11 mouse cellular contexts compared by ENCODE assay signal in genomic region chr7:135863581-135864426, GRCm38 (mm10).
DNase-seq lines count a peak whose midpoint lies in the region; ATAC-seq lines count a peak whose summit lies in the region.
"Had no signal": no experiment of that assay in that cellular context is flagged by ENCODE, and none has a peak within 500 bp of the region (broad histone marks: within the 10 kb centered on the region; RNA-seq: fewer than 3 reads in every experiment).

No protein-coding gene starts in this region.

- H3K9me3 ChIP-seq in midbrain, embryonic 15.5 days, result no peaks in the 10 kb centered on the region
- H3K9me3 ChIP-seq in midbrain, embryonic 13.5 days, result no peaks in the 10 kb centered on the region
- no peaks in the 10 kb centered on the region for H3K9me3 ChIP-seq in kidney, embryonic 16.5 days (ENCODE audit: low read length)
- H3K9me3 ChIP-seq in stomach, embryonic 16.5 days (replicated peaks; ENCODE audit: control insufficient read depth, low read length), result no peaks in the 10 kb centered on the region

- ATAC-seq in midbrain, embryonic 15.5 days (replicated peaks), result 0 out of 2 replicates have a peak, but pooled peaks have one; percentile 37
- no peak for ATAC-seq in midbrain, embryonic 13.5 days
- peak; percentile 79 for ATAC-seq in kidney, embryonic 16.5 days (ENCODE audit: low FRiP score, low TSS enrichment)
- ATAC-seq in stomach, embryonic 16.5 days (ENCODE audit: insufficient read depth, low FRiP score), result peak; percentile 37; the same call in 1 of the 2 replicates

- H3K4me3 ChIP-seq in midbrain, embryonic 15.5 days, result no peak overlapping the region
- H3K4me3 ChIP-seq in midbrain, embryonic 13.5 days (replicated peaks), result no peak overlapping the region
- H3K4me3 ChIP-seq in kidney, embryonic 16.5 days (ENCODE audit: low read length), result no peak overlapping the region
- no peak overlapping the region for H3K4me3 ChIP-seq in stomach, embryonic 16.5 days (replicated peaks; ENCODE audit: low read length)
- H3K4me3 ChIP-seq: erythroblast, embryonic 14.5 days; left cerebral cortex, adult 2 months had no signal

- H3K4me2 ChIP-seq in midbrain, embryonic 15.5 days, result no peak overlapping the region
- no peak overlapping the region for H3K4me2 ChIP-seq in midbrain, embryonic 13.5 days (replicated peaks)
- peak overlapping the region; percentile 37 for H3K4me2 ChIP-seq in kidney, embryonic 16.5 days (replicated peaks; ENCODE audit: low read depth, low read length)
- peak overlapping the region; percentile 27; the same call in 1 of the 2 replicates for H3K4me2 ChIP-seq in stomach, embryonic 16.5 days (ENCODE audit: low read depth, low read length)

- peaks cover 16% of the 10 kb centered on the region for H3K4me1 ChIP-seq in midbrain, embryonic 15.5 days
- peaks cover 11% of the 10 kb centered on the region for H3K4me1 ChIP-seq in midbrain, embryonic 13.5 days (replicated peaks)
- peaks cover 48% of the 10 kb centered on the region for H3K4me1 ChIP-seq in kidney, embryonic 16.5 days (ENCODE audit: insufficient read depth, low read length)
- H3K4me1 ChIP-seq in stomach, embryonic 16.5 days (ENCODE audit: control insufficient read depth, insufficient read depth, low read length), result peaks cover 28% of the 10 kb centered on the region

- DNase-seq in gastrocnemius, adult 8-10 months (ENCODE audit: low spot score in 2 of 2), result peak; percentile 19 to 28
- no peak for DNase-seq in gastrocnemius, postnatal 10 days
- no peak for DNase-seq in frontal cortex, postnatal 14 days (ENCODE audit: low spot score in 2 of 2)
- DNase-seq in frontal cortex, adult 2 months (ENCODE audit: extremely low spot score in 1 of 2, low spot score in 1 of 2), result no peak
- DNase-seq: adrenal gland, postnatal 25 days had no signal

- 57% methylated on average over 22 of the region's 22 CpGs for WGBS in midbrain, embryonic 15.5 days
- WGBS in midbrain, embryonic 13.5 days, result 61% methylated on average over 22 of the region's 22 CpGs
- 16% methylated on average over 22 of the region's 22 CpGs for WGBS in kidney, embryonic 16.5 days
- 27% methylated on average over 22 of the region's 22 CpGs for WGBS in stomach, embryonic 16.5 days

- no peak overlapping the region for H3K27ac ChIP-seq in midbrain, embryonic 15.5 days
- no peak overlapping the region for H3K27ac ChIP-seq in midbrain, embryonic 13.5 days
- peak overlapping the region; percentile 63 for H3K27ac ChIP-seq in kidney, embryonic 16.5 days (ENCODE audit: low read length)
- peak overlapping the region; percentile 51 for H3K27ac ChIP-seq in stomach, embryonic 16.5 days (ENCODE audit: low read length)
- H3K27ac ChIP-seq: left cerebral cortex, adult 2 months had no signal

- no peaks in the 10 kb centered on the region for H3K27me3 ChIP-seq in midbrain, embryonic 15.5 days (replicated peaks)
- no peaks in the 10 kb centered on the region; the same call in 1 of the 2 replicates for H3K27me3 ChIP-seq in midbrain, embryonic 13.5 days
- no peaks in the 10 kb centered on the region for H3K27me3 ChIP-seq in kidney, embryonic 16.5 days (ENCODE audit: insufficient read depth, low read length)
- H3K27me3 ChIP-seq in stomach, embryonic 16.5 days (ENCODE audit: control insufficient read depth, insufficient read depth, low read length), result no peaks in the 10 kb centered on the region

- H3K9ac ChIP-seq in midbrain, embryonic 15.5 days, result no peak overlapping the region
- no peak overlapping the region for H3K9ac ChIP-seq in midbrain, embryonic 13.5 days (replicated peaks)
- H3K9ac ChIP-seq in kidney, embryonic 16.5 days (replicated peaks; ENCODE audit: low read length), result no peak overlapping the region
- peak overlapping the region; percentile 44; the same call in 1 of the 2 replicates for H3K9ac ChIP-seq in stomach, embryonic 16.5 days (ENCODE audit: low read length)

- H3K36me3 ChIP-seq in midbrain, embryonic 15.5 days (replicated peaks), result no peaks in the 10 kb centered on the region
- H3K36me3 ChIP-seq in midbrain, embryonic 13.5 days, result no peaks in the 10 kb centered on the region
- no peaks in the 10 kb centered on the region for H3K36me3 ChIP-seq in kidney, embryonic 16.5 days (ENCODE audit: insufficient read depth, low read length)
- H3K36me3 ChIP-seq in stomach, embryonic 16.5 days (ENCODE audit: control insufficient read depth, insufficient read depth, low read length), result no peaks in the 10 kb centered on the region

Comparison
In these comparisons a context has a peak if more than half of its experiments do, and no peak if none do; other contexts are left out.
1. DNase-seq: peak in gastrocnemius, adult 8-10 months (2 of 2); none in gastrocnemius, postnatal 10 days (single experiment), frontal cortex, postnatal 14 days (0 of 2) and frontal cortex, adult 2 months (0 of 2).
2. H3K27ac ChIP-seq: peak in kidney, embryonic 16.5 days (single experiment) and stomach, embryonic 16.5 days (single experiment); none in midbrain, embryonic 15.5 days (single experiment) and midbrain, embryonic 13.5 days (single experiment).
3. H3K4me2 ChIP-seq: peak in kidney, embryonic 16.5 days (single experiment) and stomach, embryonic 16.5 days (single experiment); none in midbrain, embryonic 15.5 days (single experiment) and midbrain, embryonic 13.5 days (single experiment).